8 mouse cellular contexts compared by ENCODE assay signal in genomic region chr7:16809739-16810138, GRCm38 (mm10). TPM values are rescaled to one million over a fixed set of nuclear protein-coding genes. Genes with fewer than 3 reads are reported as not detected.
DNase-seq lines count a peak whose midpoint lies in the region; ATAC-seq and TF ChIP-seq lines count a peak whose summit lies in the region.

No protein-coding gene starts in this region.

- no peaks in the 10 kb centered on the region; the same call in 1 of the 2 replicates for H3K4me1 ChIP-seq in intestine, postnatal 0 days (replicated peaks; ENCODE audit: control insufficient read depth, insufficient read depth, low read length)
- H3K4me1 ChIP-seq in liver, adult 2 months (ENCODE audit: control insufficient read depth, insufficient read depth, low read length) = no peaks in the 10 kb centered on the region
- H3K4me1 ChIP-seq in testis, adult 2 months (ENCODE audit: control insufficient read depth, insufficient read depth, low read length) = peaks cover 26% of the 10 kb centered on the region

- peak; percentile 92 for TF ChIP-seq CTCF in intestine, postnatal 0 days (IDR thresholded peaks at IDR 0.05; ENCODE audit: low read depth)
- TF ChIP-seq CTCF in liver, adult 2 months (IDR thresholded peaks at IDR 0.05; ENCODE audit: low read depth, low read length) = peak; percentile 89
- peak; percentile 82; the same call in 1 of the 2 replicates for TF ChIP-seq CTCF in testis, adult 2 months (IDR thresholded peaks at IDR 0.05; ENCODE audit: control insufficient read depth, insufficient read depth, insufficient replicate concordance, low read depth, low read length)

- TF ChIP-seq POLR2A in liver, adult 2 months (IDR thresholded peaks at IDR 0.05; ENCODE audit: extremely low read depth, insufficient read depth, low read length) = no peak
- TF ChIP-seq POLR2A in testis, adult 2 months (IDR thresholded peaks at IDR 0.05; ENCODE audit: control insufficient read depth, low read depth, low read length) = no peak

- peak; percentile 82 for DNase-seq in layer of hippocampus, adult 11-12 months (ENCODE audit: low spot score)
- no peak for DNase-seq in layer of hippocampus, adult 9-10 months (ENCODE audit: low spot score)
- DNase-seq in cerebellum, adult 8-10 months = peak; percentile 80
- DNase-seq in forelimb bud, embryonic 11.5 days (ENCODE audit: low read depth, low spot score) = peak; percentile 73
- DNase-seq in liver, adult 2 months (ENCODE audit: extremely low read depth, low read depth, low spot score) = peak; percentile 29
- DNase-seq in natural killer cell, adult 2 months (ENCODE audit: low spot score in 2 of 2) = peak; percentile 19 to 43

- no peak for ATAC-seq in intestine, postnatal 0 days

- no peaks in the 10 kb centered on the region; the same call in 1 of the 2 replicates for H3K27me3 ChIP-seq in intestine, postnatal 0 days (replicated peaks; ENCODE audit: control insufficient read depth, insufficient read depth, low read length)
- no peaks in the 10 kb centered on the region for H3K27me3 ChIP-seq in liver, adult 2 months (ENCODE audit: control insufficient read depth, insufficient read depth, low read length)
- H3K27me3 ChIP-seq in testis, adult 2 months (ENCODE audit: control insufficient read depth, insufficient read depth, low read length) = no peaks in the 10 kb centered on the region

- 37% methylated on average over 10 of the region's 10 CpGs for WGBS in intestine, postnatal 0 days
- 41% methylated on average over 10 of the region's 10 CpGs for WGBS in liver, adult 2 months

- no peak overlapping the region for H3K4me3 ChIP-seq in intestine, postnatal 0 days (ENCODE audit: low read depth, low read length)
- H3K4me3 ChIP-seq in liver, adult 2 months (ENCODE audit: insufficient read depth, low read depth, low read length) = no peak overlapping the region
- no peak overlapping the region for H3K4me3 ChIP-seq in testis, adult 2 months (ENCODE audit: control insufficient read depth, low read depth, low read length)

- no peaks in the 10 kb centered on the region for H3K79me2 ChIP-seq in liver, adult 2 months (ENCODE audit: control insufficient read depth, insufficient read depth, low read length)

- no peak overlapping the region for H3K9ac ChIP-seq in intestine, postnatal 0 days (ENCODE audit: low read depth, low read length)
- no peak overlapping the region for H3K9ac ChIP-seq in liver, adult 2 months (ENCODE audit: low read depth, low read length)

- no peak overlapping the region for H3K4me2 ChIP-seq in intestine, postnatal 0 days (replicated peaks; ENCODE audit: low read depth)

- H3K36me3 ChIP-seq in intestine, postnatal 0 days (ENCODE audit: control insufficient read depth, insufficient read depth) = peaks cover 13% of the 10 kb centered on the region; the same call in 1 of the 2 replicates
- H3K36me3 ChIP-seq in liver, adult 2 months (ENCODE audit: control insufficient read depth, insufficient read depth, low read length) = no peaks in the 10 kb centered on the region
- H3K36me3 ChIP-seq in testis, adult 2 months (ENCODE audit: control insufficient read depth, insufficient read depth, low read length) = no peaks in the 10 kb centered on the region

- H3K27ac ChIP-seq in intestine, postnatal 0 days (ENCODE audit: low read depth, low read length) = no peak overlapping the region
- H3K27ac ChIP-seq in liver, adult 2 months (replicated peaks; ENCODE audit: insufficient read depth, low read depth, low read length) = no peak overlapping the region
- no peak overlapping the region for H3K27ac ChIP-seq in testis, adult 2 months (ENCODE audit: control insufficient read depth, insufficient read depth, low read depth, low read length)

- H3K9me3 ChIP-seq in intestine, postnatal 0 days (ENCODE audit: control insufficient read depth) = no peaks in the 10 kb centered on the region

RNA-seq across cellular contexts. Expression of gene Strn4, which starts 6.0 kb away (rescaled TPM):
- polyA plus RNA-seq in intestine, postnatal 0 days (2015; fragmentation: Nextera tagmentation; extraction: Ambion mirVana) = 33.7 and 35.8 TPM in 2 replicates
- 18.7 and 26.3 TPM in 2 replicates for total RNA-seq in liver, adult 2 months (2014; rRNA removed)
- polyA plus RNA-seq in liver, adult 2 months (2012; rRNA removed) = 39.5 and 52.7 TPM in 2 replicates
- 130 and 147 TPM in 2 replicates for polyA plus RNA-seq in testis, adult 2 months (2012; rRNA removed)

RNA-seq across cellular contexts. Expression of gene Fkrp, which starts 6.8 kb away (rescaled TPM):
- 12.3 and 12.7 TPM in 2 replicates for polyA plus RNA-seq in intestine, postnatal 0 days (2015; fragmentation: Nextera tagmentation; extraction: Ambion mirVana)
- total RNA-seq in liver, adult 2 months (2014; rRNA removed) = 5.5 and 6.3 TPM in 2 replicates
- polyA plus RNA-seq in liver, adult 2 months (2012; rRNA removed) = 14.3 and 15.3 TPM in 2 replicates
- polyA plus RNA-seq in testis, adult 2 months (2012; rRNA removed) = 3.4 and 3.6 TPM in 2 replicates

RNA-seq across cellular contexts. Expression of gene Slc1a5, which starts 28.6 kb away (rescaled TPM):
- polyA plus RNA-seq in intestine, postnatal 0 days (2015; fragmentation: Nextera tagmentation; extraction: Ambion mirVana) = 19.8 and 22.8 TPM in 2 replicates
- 1.8 and 3.4 TPM in 2 replicates for total RNA-seq in liver, adult 2 months (2014; rRNA removed)
- polyA plus RNA-seq in liver, adult 2 months (2012; rRNA removed) = 2.6 and 4.2 TPM in 2 replicates
- 15.2 and 17.8 TPM in 2 replicates for polyA plus RNA-seq in testis, adult 2 months (2012; rRNA removed)

RNA-seq across cellular contexts. Expression of gene Prkd2, which starts 33.0 kb away (rescaled TPM):
- 9.2 and 11.2 TPM in 2 replicates for polyA plus RNA-seq in intestine, postnatal 0 days (2015; fragmentation: Nextera tagmentation; extraction: Ambion mirVana)
- 2.5 and 5.1 TPM in 2 replicates for total RNA-seq in liver, adult 2 months (2014; rRNA removed)
- 7.8 and 11.7 TPM in 2 replicates for polyA plus RNA-seq in liver, adult 2 months (2012; rRNA removed)
- 2.8 and 4.5 TPM in 2 replicates for polyA plus RNA-seq in testis, adult 2 months (2012; rRNA removed)
